Mouse (Mus musculus) cerebellum, adult 9-11 months (tissue): ENCODE measurements around the gene Pfpl.

Source experiments
- DNase-seq: peaks from one replicate; pipeline ENCODE4 v3.0.0; 2022

The Pfpl gene

DNA sequence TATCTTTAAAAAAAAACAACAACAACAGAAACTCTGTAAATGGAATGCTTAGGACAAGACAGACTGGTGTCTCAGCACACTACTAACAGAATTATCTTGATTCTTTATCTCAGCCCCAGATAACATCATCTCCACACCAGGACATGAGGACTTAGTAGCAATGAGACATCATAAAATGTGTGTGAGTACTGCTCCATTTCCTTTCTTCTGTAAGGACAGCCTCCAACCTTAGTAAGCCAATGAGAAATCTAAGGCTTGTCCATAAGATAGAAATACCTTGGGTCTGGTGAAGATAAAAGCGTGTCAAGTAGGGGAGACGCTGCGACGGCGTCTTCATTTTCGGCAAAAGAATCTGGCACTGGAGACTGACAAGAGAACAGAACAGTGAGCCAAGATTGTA is at the start of gene Pfpl:
TSS of gene Pfpl (plus strand) at position 301 of the 400 bp plus-strand sequence.
- DNase-seq: no peak

DNA sequence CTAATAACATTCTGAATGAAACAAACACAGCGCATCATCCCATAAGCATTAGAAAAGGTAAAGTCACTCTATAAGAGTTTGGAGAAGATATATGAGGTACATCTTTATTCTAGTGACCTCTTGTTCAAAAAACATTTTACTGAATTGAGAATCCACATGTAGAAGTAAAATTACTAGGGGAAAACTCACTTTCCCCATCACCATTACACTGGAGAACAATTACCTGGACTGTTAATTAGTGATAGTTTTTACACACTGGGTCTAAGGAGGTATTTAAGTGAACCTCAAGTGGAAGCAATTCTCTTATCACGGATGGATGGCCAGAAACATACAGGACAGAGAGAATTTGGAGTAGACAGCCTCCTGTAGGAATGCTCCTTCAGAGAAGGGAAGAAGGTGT is 40.7 kb upstream of the Pfpl start, which contains the start of gene Olfr1440:
TSS of gene Olfr1440 (plus strand) at position 301 of the 400 bp plus-strand sequence.
- DNase-seq: no peak

DNA sequence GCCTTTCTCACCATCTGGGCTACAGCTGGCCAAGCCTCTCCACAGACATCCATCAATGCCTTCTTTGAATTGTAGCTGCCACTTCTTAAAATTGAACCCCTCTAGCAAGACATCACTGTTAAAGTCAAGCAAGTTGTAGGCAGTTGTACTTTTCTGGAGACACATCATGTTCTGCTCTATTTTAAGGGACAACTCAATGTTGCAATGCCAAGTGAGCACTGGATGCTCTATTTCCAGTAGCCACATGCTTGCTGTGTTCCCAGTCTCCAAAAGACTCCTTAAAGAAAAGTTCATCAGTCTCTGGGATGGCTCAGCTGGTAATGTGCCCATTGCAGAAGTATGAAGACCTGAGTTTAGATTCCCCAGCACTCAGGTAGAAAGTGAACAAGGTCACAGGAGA is 14.0 kb upstream of the Pfpl start:
- DNase-seq: no peak

DNA sequence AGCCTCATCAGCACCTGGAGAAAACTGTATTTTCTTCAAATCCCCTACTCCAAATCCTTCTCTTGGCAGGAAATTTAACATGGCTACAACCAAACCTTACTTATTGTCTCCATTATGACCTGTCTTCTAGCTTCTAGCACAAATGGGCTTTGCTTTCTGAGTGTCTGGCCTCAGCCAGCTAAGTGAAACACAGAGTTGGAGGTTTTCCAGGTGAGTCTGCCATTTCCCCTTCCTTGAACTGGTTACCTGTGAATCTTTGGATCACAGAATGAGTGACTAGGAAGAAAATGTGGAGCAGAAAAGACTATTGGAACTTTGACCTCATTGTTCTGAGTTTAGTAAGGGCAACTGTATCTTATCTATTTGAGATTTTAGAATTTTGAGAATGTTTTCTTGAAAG is 10.3 kb upstream of the Pfpl start, which contains the start of gene Olfr1441:
TSS of gene Olfr1441 (plus strand) at position 73 of the 400 bp plus-strand sequence.
- DNase-seq: no peak

DNA sequence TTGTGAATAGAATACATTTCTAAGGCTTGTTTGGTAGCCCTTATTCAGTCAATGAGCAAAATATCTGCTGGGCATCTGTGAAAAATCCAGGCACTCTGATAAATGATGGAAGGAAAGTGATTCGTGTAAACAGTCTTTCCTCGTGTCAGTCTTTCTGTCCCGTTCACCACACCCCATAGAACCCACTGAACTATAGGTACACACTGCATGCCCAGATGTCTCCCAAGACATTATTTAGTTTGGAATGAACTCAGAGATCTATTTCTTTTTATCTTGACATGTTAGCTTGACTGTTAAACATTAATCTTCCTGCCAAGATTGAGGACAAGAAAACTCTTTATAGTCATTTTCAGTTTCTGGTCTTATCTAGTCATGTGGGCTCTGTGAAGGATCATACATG is 9.4 kb upstream of the Pfpl start:
- DNase-seq: no peak

- no peak for DNase-seq
These were observed 7.2 kb upstream of the Pfpl start for GRCm38 (mm10) chr19:12420555-12420954.

GRCm38 (mm10) chr19:12421680-12422079 is 6.0 kb upstream of the Pfpl start:
- DNase-seq: no peak

DNA sequence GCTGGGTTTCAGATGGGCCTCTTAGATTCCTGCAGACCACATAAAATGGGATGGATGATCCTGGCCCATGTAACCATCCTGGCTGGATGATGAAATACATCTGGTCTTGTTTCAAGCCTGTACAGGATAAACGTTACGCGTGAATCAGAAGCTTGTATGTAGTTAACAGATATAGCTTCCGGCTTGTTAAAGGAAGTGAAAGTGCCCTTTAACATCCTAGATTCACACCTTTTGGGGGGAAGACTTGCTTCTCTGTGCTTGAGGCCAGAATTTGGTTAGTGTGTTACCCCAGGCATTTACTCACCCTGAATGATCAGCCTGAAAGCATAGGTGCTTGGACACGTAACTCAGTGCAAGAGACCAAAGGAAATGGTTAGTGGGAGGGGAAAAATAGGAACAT is 604 bp upstream of the Pfpl start:
- no peak for DNase-seq

GRCm38 (mm10) chr19:12433033-12433432 is 5.3 kb downstream of the Pfpl start:
- peak; percentile 8 for DNase-seq

DNA sequence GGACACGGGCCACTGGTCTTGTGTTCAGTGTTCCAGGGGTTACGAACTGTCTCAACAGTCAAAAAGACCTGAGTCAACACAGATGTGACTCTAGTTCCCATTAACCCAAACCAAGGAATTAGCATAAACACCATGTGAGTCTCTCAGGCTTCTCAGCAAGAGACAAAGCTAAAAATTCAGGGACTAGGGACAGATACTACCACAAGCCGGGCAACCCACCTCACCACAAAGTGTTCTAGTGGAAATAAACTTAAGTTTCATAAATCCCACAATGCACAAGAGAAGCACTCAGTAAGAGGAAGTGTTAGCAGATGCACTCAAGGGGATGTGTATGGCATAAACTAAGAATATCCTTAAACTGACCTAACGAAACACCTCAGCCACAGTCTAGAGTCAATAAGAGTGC is 7.3 kb downstream of the Pfpl start:
- DNase-seq: no peak

DNA sequence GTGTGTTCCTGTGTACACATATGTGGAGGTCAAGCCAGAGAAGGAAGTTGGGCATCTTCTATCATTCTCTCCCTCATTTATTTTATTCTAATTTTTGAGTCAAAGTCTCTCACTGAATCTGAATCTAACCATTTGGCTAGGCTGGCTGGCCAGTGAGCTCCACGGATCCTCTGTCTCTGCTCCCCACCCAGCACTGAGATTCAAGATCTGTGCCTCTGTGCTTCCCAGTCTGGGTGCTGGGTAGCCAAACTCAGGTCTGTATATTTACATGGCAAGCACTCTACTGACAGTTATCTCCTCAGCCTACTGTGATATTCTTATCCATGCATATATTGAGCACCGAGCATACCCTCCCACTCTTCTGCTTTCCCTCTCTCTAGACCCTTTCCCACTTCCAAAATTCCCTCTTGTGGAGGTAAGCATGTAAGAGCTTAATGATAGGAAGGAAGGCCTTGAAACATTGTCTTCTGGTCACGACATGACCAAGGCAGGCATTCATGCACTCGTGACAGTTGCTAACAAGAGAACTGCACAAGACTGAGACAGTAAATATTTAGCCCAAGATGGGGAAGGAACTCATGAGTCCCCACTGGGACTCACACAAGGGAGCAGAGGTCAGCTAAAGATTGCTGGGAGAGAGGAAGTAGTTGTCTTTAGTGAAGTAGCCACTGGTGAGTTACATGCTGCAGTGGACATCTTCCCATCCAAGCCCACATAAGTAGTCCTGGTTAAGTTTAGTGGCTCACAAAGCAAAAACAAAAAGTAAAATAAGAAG is 8.2 kb downstream of the Pfpl start:
- no peak for DNase-seq

- no peak for DNase-seq
These were observed 11.9 kb downstream of the Pfpl start for GRCm38 (mm10) chr19:12439581-12439980.

- DNase-seq: no peak
These were observed 12.5 kb downstream of the Pfpl start for GRCm38 (mm10) chr19:12440103-12440725.

DNA sequence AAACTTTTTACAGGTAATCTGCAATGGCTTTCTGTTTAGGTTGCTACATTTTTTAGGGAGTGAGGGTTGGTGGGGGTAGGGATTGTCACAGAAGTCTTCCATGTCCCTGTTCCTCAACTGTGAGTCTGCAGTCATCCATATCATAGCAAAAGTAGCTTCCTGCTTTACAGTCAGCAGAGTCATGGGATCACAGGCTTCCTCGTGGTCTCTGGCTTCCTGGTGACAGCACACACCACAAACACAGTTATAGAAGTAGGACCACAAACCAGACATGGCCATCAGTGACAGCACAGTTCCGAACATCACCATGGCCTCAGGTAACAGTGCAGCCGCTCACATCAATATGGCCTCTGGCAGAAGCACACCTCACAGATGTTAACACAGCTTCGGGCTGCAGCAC is 14.9 kb downstream of the Pfpl start:
- no peak for DNase-seq

- no peak for DNase-seq
These were observed 17.3 kb downstream of the Pfpl start for GRCm38 (mm10) chr19:12445014-12445413.

- DNase-seq: no peak
These were observed 29.8 kb downstream of the Pfpl start for GRCm38 (mm10) chr19:12457401-12458066.

DNA sequence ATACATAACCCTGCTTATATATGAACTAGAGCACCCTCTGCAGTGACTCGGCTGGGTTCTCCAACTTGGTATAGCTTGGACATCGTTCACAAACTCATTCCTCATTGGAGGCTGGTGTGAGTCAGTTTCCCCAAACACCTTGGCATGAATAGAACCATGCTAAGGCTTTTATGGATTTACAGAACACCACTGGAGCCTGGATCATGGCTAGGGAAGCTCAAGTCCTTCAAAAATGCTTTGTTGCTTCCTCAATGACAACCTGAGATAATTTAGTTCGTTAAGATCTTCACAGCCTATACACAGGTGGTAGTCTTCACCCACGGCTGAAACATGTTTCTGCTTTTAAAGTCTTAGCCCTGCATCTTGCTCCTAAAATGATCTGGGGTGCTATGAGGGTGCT is 31.8 kb downstream of the Pfpl start:
- no peak for DNase-seq

- DNase-seq: no peak
These were observed 32.9 kb downstream of the Pfpl start, which contains the start of gene Mpeg1 for GRCm38 (mm10) chr19:12460282-12461249. Gene Mpeg1, plus strand, starts transcription at chr19:12460779.

DNA sequence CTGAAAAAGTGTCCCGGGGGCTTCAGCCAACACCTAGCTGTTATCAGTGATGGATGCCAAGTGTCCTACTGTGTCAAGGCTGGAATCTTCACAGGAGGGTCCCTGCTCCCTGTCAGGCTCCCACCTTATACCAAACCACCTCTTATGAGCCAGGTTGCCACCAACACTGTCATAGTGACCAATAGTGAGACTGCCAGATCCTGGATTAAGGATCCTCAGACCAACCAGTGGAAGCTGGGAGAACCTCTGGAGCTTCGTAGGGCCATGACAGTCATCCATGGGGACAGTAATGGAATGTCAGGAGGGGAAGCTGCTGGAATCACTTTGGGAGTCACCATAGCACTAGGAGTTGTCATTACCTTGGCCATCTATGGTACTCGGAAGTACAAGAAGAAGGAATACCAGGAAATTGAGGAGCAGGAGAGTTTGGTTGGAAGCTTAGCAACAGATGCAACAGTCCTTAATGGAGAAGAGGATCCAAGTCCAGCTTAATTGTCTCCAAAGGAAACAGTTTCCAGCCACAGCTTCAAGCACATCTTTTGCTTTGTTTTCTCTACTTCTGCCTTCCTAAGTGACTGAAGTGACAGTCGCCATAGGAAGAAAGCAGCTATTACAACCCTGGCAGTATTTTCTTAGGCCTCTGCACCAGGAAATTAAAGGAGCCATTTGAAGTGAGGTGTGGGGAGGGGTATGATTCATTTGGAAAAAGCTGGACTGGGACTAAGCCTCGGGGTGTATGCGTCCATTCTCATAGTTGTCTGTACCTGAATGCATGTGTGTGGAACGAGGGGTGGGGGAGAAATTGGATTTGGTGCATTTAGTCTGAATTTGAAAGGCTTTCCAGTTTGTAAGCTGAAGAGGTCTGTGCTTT is 35.4 kb downstream of the Pfpl start:
- DNase-seq: no peak

GRCm38 (mm10) chr19:12463722-12464035 is 36.0 kb downstream of the Pfpl start:
- DNase-seq: no peak

- DNase-seq: no peak
These were observed 36.4 kb downstream of the Pfpl start for GRCm38 (mm10) chr19:12464127-12464526.

- no peak for DNase-seq
These were observed 37.0 kb downstream of the Pfpl start for GRCm38 (mm10) chr19:12464674-12465073.
